Mouse (Mus musculus): ENCODE measurements around the gene Sorcs2. TPM values are rescaled to one million over a fixed set of nuclear protein-coding genes. Genes with fewer than 3 reads are reported as not detected.

Gene Sorcs2
- polyA plus RNA-seq, 1 experiment from 2014 or later = 21.8 TPM

DNA sequence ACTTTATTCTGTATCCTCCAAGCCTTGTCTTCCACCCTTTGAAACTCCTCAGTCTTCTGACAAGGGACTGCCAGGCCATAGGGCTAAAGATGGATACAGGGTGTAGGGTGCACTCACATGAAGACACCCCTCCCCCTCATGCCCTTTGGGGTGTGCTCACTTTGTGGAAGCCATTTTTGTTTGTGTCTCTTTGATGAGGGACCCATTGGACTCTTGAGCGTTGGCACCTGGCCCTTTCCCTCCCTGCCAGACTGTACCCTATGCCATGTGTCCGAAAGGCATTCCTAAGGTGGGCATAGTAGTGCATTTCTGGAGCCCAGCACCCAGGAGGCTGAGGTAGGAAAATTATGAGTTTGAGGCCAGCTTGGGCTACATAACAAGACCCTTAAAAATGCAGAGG lies 341.0 kb downstream of the Sorcs2 start:
- ATAC-seq (ENCODE audit: low read depth) = no peak
- Histone ChIP-seq H3K36me3 (ENCODE audit: control insufficient read depth, insufficient read depth, low read length) (no peaks in the 10 kb centered on the region), H3K4me1 (replicated peaks; ENCODE audit: control insufficient read depth, insufficient read depth, low read length) (no peaks in the 10 kb centered on the region), H3K27me3 (ENCODE audit: control insufficient read depth, insufficient read depth, low read depth, low read length) (no peaks in the 10 kb centered on the region), H3K9ac (ENCODE audit: low read length) (no peak overlapping the region), H3K4me3 (ENCODE audit: low read length) (no peak overlapping the region), H3K9me3 (ENCODE audit: control insufficient read depth, low read length) (no peaks in the 10 kb centered on the region), H3K27ac (ENCODE audit: low read length) (no peak overlapping the region), H3K4me2 (ENCODE audit: low read depth, low read length) (no peak overlapping the region)
- 89% methylated on average over 2 of the region's 2 CpGs for WGBS

DNA sequence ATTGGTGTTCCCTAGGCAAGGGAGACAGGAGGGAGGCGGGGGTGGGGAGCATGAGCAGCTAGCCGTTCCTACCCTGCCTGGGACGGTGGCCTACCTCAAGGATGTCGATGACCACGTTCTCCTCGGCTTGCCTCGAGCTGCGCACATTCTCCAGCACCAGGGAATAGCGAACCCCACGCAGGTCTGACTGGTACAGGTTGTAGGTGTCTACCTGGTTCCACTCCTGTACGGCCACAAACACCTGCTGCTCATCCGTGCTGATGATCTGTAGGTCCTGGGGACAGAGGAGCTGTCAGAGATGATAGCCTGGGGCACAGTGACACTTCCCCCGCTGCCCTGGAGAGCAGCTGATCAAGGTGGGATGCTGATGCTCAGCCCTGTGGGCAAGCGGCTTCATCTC lies 342.1 kb downstream of the Sorcs2 start:
- H3K9me3 ChIP-seq (ENCODE audit: control insufficient read depth, low read length) = no peaks in the 10 kb centered on the region
- H3K27ac ChIP-seq (ENCODE audit: low read length) = no peak overlapping the region
- no peaks in the 10 kb centered on the region for H3K4me1 ChIP-seq (replicated peaks; ENCODE audit: control insufficient read depth, insufficient read depth, low read length)
- H3K27me3 ChIP-seq (ENCODE audit: control insufficient read depth, insufficient read depth, low read depth, low read length) = no peaks in the 10 kb centered on the region
- no peak overlapping the region for H3K4me2 ChIP-seq (ENCODE audit: low read depth, low read length)
- ATAC-seq (ENCODE audit: low read depth) = no peak
- H3K4me3 ChIP-seq (ENCODE audit: low read length) = no peak overlapping the region
- WGBS = 81% methylated on average over 14 of the region's 14 CpGs
- no peak overlapping the region for H3K9ac ChIP-seq (ENCODE audit: low read length)
- no peaks in the 10 kb centered on the region for H3K36me3 ChIP-seq (ENCODE audit: control insufficient read depth, insufficient read depth, low read length)

DNA sequence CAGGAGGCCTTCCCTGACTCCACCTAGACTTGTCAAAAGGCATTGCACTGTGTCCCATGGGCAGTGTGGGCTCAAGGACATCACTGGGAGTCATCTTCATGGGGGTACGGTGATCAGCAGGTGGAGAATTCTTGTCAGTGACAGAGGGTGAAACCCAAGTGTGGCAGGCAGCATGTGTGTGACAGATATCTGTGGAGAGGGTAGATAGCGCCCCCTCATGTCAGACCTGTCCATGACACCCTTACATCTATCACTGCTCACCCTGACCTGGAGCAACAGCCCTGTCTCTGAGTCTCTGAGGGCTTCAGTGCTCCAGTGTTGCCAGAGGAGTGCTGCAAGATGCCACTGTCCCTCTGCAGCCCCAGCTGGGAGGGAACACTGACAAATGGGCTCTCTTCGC lies 343.4 kb downstream of the Sorcs2 start:
- H3K27ac ChIP-seq (ENCODE audit: low read length) = no peak overlapping the region
- no peak overlapping the region for H3K4me3 ChIP-seq (ENCODE audit: low read length)
- ATAC-seq (ENCODE audit: low read depth) = no peak
- H3K36me3 ChIP-seq (ENCODE audit: control insufficient read depth, insufficient read depth, low read length) = no peaks in the 10 kb centered on the region
- H3K9ac ChIP-seq (ENCODE audit: low read length) = no peak overlapping the region
- 44% methylated on average over 3 of the region's 3 CpGs for WGBS
- no peaks in the 10 kb centered on the region for H3K9me3 ChIP-seq (ENCODE audit: control insufficient read depth, low read length)
- H3K4me2 ChIP-seq (ENCODE audit: low read depth, low read length) = no peak overlapping the region
- H3K27me3 ChIP-seq (ENCODE audit: control insufficient read depth, insufficient read depth, low read depth, low read length) = no peaks in the 10 kb centered on the region
- H3K4me1 ChIP-seq (replicated peaks; ENCODE audit: control insufficient read depth, insufficient read depth, low read length) = no peaks in the 10 kb centered on the region

DNA sequence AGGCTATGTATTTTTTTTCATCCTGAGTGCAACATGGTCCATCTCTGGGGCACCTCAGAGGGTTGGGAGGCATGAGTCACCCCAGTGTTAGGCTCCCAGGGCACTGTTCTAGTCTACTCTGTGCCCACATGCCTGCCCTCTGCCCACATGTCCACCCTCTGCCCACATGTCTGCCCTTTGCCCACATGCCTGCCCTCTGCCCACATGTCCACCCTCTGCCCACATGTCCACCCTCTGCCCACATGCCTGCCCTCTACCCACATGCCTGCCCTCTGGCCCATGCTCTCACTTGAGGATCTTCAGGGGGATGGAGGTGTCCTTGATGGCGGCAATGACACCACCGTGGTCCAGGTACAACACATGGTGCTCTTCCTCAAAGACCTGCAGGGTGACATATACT lies 354.8 kb downstream of the Sorcs2 start:
- H3K9me3 ChIP-seq (ENCODE audit: control insufficient read depth, low read length) = no peaks in the 10 kb centered on the region
- no peaks in the 10 kb centered on the region for H3K27me3 ChIP-seq (ENCODE audit: control insufficient read depth, insufficient read depth, low read depth, low read length)
- no peak overlapping the region for H3K4me2 ChIP-seq (ENCODE audit: low read depth, low read length)
- 88% methylated on average over 2 of the region's 2 CpGs for WGBS
- H3K9ac ChIP-seq (ENCODE audit: low read length) = no peak overlapping the region
- no peak overlapping the region for H3K27ac ChIP-seq (ENCODE audit: low read length)
- no peaks in the 10 kb centered on the region for H3K36me3 ChIP-seq (ENCODE audit: control insufficient read depth, insufficient read depth, low read length)
- peaks cover 16% of the 10 kb centered on the region for H3K4me1 ChIP-seq (replicated peaks; ENCODE audit: control insufficient read depth, insufficient read depth, low read length)
- no peak for ATAC-seq (ENCODE audit: low read depth)
- no peak overlapping the region for H3K4me3 ChIP-seq (ENCODE audit: low read length)

DNA sequence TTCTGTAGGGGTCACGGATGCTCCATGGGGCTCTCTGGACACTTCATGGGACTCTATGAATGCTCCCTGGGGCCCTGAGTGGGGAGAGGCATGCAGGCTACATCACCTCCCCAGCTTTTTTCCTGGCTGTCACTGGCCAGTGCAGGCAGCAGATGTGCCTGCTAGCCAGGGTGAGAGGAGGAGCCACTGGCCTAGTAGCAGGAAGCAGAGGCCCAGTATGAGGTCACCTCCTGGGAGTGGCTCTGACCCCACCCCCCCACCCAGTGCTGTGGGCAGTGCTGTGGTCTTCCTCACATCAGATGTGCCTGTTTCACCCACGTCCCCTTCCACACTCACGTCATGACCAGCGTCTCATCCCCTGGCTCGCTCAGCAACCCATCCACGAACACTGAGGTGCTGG lies 356.2 kb downstream of the Sorcs2 start:
- 84% methylated on average over 6 of the region's 6 CpGs for WGBS
- no peak overlapping the region for H3K9ac ChIP-seq (ENCODE audit: low read length)

DNA sequence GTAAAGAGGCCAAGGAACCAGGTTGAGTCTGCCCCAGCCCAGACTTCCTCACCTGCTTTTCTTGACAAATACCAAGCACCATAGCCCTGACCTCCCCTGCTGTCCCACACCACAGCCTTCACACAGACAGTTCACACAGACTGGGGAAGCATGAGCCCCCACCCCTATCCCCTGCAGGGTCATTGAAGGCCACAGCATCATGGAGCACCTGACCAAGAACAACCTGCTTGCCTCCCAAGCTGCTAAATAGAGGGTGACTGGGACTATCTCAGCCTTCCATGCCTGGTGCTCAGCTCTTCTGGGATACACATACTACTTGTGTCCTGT lies 356.7 kb downstream of the Sorcs2 start:
- ATAC-seq (ENCODE audit: low read depth) = no peak; the same call in 1 of the 2 replicates
- H3K4me1 ChIP-seq (replicated peaks; ENCODE audit: control insufficient read depth, insufficient read depth, low read length) = peaks cover 16% of the 10 kb centered on the region
- peak overlapping the region; percentile 60 for H3K27ac ChIP-seq (ENCODE audit: low read length)
- no peaks in the 10 kb centered on the region for H3K27me3 ChIP-seq (ENCODE audit: control insufficient read depth, insufficient read depth, low read depth, low read length)
- no peaks in the 10 kb centered on the region for H3K9me3 ChIP-seq (ENCODE audit: control insufficient read depth, low read length)
- H3K36me3 ChIP-seq (ENCODE audit: control insufficient read depth, insufficient read depth, low read length) = no peaks in the 10 kb centered on the region
- no peak overlapping the region for H3K4me3 ChIP-seq (ENCODE audit: low read length)
- no peak overlapping the region for H3K4me2 ChIP-seq (ENCODE audit: low read depth, low read length)
- H3K9ac ChIP-seq (ENCODE audit: low read length) = no peak overlapping the region; the same call in 1 of the 2 replicates

More for the DNA sequence above, 356.2 kb downstream of the Sorcs2 start:
- Histone ChIP-seq H3K27me3 (ENCODE audit: control insufficient read depth, insufficient read depth, low read depth, low read length) (no peaks in the 10 kb centered on the region), H3K9me3 (ENCODE audit: control insufficient read depth, low read length) (no peaks in the 10 kb centered on the region), H3K36me3 (ENCODE audit: control insufficient read depth, insufficient read depth, low read length) (no peaks in the 10 kb centered on the region), H3K27ac (ENCODE audit: low read length) (no peak overlapping the region), H3K4me3 (ENCODE audit: low read length) (no peak overlapping the region), H3K4me1 (replicated peaks; ENCODE audit: control insufficient read depth, insufficient read depth, low read length) (peaks cover 16% of the 10 kb centered on the region), H3K4me2 (ENCODE audit: low read depth, low read length) (no peak overlapping the region)
- ATAC-seq (ENCODE audit: low read depth) = no peak

DNA sequence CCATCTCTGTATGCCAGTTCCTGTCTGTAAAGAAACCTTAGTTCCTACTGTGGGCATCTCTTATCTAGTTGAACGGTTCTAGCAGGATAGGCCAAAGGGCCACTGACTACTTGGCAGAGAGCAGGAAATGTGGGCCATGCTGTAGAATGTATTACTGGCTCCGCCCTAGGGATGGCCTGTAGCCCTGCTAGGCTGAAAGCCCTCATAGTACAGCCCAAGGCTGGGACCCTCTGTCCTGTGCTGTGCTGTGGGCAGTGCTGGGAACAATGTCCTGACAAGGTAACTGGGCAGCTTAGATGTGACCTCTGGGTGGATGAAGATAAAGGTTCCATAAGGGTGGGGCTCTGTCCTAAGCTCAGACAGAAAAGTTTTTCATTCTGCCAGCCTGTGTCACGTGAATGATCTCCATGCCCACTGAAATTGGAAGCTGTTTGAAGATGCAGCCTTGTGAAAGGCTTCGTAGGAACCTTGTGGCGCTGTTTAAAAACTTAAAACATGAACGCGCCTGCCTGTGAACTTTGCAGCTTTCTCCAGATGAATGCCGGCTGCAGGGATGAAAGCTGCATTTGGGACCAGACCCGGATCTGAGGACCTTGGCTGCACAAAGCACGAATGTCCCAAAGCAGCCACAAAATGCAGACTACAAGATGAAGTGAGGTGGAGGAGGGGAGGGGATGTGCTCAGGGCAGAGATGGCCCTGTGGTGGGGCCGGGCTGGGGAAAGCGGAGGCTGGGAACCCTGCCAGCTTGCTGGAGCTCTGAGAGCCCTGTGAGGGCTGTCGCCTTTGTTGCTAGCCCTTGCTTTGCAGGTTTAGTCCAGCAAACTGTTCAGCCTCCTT lies 357.3 kb downstream of the Sorcs2 start:
- peaks cover 16% of the 10 kb centered on the region for H3K4me1 ChIP-seq (replicated peaks; ENCODE audit: control insufficient read depth, insufficient read depth, low read length)
- H3K36me3 ChIP-seq (ENCODE audit: control insufficient read depth, insufficient read depth, low read length) = no peaks in the 10 kb centered on the region
- WGBS = 40% methylated on average over 13 of the region's 13 CpGs
- no peaks in the 10 kb centered on the region for H3K9me3 ChIP-seq (ENCODE audit: control insufficient read depth, low read length)
- no peak overlapping the region for H3K4me3 ChIP-seq (ENCODE audit: low read length)
- no peak overlapping the region; the same call in 1 of the 2 replicates for H3K9ac ChIP-seq (ENCODE audit: low read length)
- H3K4me2 ChIP-seq (ENCODE audit: low read depth, low read length) = no peak overlapping the region
- ATAC-seq (ENCODE audit: low read depth) = peak; percentile 88
- H3K27ac ChIP-seq (ENCODE audit: low read length) = peak overlapping the region; percentile 60
- H3K27me3 ChIP-seq (ENCODE audit: control insufficient read depth, insufficient read depth, low read depth, low read length) = no peaks in the 10 kb centered on the region

DNA sequence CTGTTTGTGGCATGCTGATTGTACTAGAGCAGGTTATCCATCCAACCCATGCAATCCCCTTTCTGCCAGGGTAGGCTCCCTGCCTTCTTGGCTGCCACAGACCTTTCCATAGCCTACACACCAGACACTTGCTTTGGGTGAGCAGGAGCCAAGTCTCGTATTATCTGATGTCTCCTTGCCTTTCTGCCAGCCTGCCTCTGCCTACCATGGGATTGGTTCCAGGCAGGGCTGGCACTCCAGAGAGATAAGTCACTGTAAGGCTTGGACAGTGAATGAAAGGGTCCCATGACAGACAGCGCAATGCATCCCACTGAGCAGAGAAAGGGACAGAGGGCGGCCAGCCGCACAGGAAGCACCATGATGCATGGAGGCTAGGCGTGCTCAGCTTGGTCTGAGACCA lies 358.3 kb downstream of the Sorcs2 start:
- ATAC-seq (ENCODE audit: low read depth) = no peak
- H3K9me3 ChIP-seq (ENCODE audit: control insufficient read depth, low read length) = no peaks in the 10 kb centered on the region
- no peak overlapping the region for H3K4me3 ChIP-seq (ENCODE audit: low read length)
- no peak overlapping the region for H3K9ac ChIP-seq (ENCODE audit: low read length)
- no peak overlapping the region for H3K27ac ChIP-seq (ENCODE audit: low read length)
- no peaks in the 10 kb centered on the region for H3K36me3 ChIP-seq (ENCODE audit: control insufficient read depth, insufficient read depth, low read length)
- no peak overlapping the region for H3K4me2 ChIP-seq (ENCODE audit: low read depth, low read length)
- H3K4me1 ChIP-seq (replicated peaks; ENCODE audit: control insufficient read depth, insufficient read depth, low read length) = peaks cover 16% of the 10 kb centered on the region
- H3K27me3 ChIP-seq (ENCODE audit: control insufficient read depth, insufficient read depth, low read depth, low read length) = no peaks in the 10 kb centered on the region
- WGBS = 91% methylated on average over 5 of the region's 5 CpGs

DNA sequence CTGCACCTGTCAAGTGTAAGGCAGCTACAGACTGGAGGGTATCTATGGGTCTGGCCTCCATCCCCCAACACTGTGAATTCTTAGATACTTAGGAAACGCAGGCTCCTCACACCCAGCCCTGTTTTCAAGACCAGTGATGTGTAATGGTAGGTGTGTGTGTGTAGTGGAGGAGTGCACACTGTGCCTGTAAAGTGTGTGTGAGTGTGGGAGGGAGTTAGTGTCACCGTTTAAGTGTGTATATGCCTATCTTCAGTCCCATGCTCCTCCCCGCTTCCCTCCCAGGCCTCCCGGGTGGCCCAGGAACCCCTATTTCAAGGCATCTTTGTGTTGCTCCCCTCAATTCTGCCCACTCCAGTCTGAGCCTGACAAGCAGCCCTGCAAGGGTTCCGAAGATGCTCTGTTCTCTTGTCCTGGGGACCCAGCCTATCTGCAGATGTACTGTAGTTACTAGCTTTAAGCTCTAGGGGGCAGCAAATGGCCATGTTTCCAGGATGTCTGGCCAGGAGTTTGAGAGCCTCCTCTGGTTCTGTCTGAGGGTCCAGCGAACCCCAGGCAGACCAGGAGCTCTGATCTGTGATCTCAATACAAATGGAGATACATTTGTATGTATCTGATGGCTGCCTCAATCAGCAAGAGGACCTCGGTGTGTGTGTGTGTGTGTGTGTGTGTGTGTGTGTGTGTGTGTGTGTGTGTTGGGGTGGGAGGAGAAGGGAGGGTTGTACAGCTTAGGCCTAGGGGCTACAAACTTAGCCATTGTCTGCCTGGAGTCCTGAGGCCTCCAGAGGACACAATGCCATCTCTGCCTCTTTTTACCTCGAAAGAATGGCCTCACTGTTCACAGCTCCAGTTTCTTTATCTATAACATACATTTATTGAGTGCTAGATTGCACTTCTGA lies 364.2 kb downstream of the Sorcs2 start:
- WGBS = 41% methylated on average over 8 of the region's 8 CpGs
- no peak overlapping the region for H3K4me2 ChIP-seq (ENCODE audit: low read depth, low read length)
- peak; percentile 57 for ATAC-seq (ENCODE audit: low read depth)

More for the DNA sequence above, 364.2 kb downstream of the Sorcs2 start:
- Histone ChIP-seq H3K9ac (ENCODE audit: low read length) (no peak overlapping the region), H3K9me3 (ENCODE audit: control insufficient read depth, low read length) (no peaks in the 10 kb centered on the region), H3K27me3 (ENCODE audit: control insufficient read depth, insufficient read depth, low read depth, low read length) (no peaks in the 10 kb centered on the region), H3K4me1 (replicated peaks; ENCODE audit: control insufficient read depth, insufficient read depth, low read length) (no peaks in the 10 kb centered on the region), H3K27ac (ENCODE audit: low read length) (no peak overlapping the region), H3K36me3 (ENCODE audit: control insufficient read depth, insufficient read depth, low read length) (no peaks in the 10 kb centered on the region), H3K4me3 (ENCODE audit: low read length) (no peak overlapping the region)
